Mouse (Mus musculus): ENCODE measurements around the gene Flad1.

- TF ChIP-seq CTCF (IDR thresholded peaks at IDR 0.05; ENCODE audit: control insufficient read depth, insufficient read depth, low read length) = no peak
- no peak for TF ChIP-seq POLR2A (IDR thresholded peaks at IDR 0.05; ENCODE audit: borderline replicate concordance, control insufficient read depth, low read depth, low read length)
These were observed 3.2 kb downstream of the Flad1 start for GRCm38 (mm10) chr3:89408448-89408847.
